15 mouse cellular contexts compared by ENCODE assay signal in the genomic region with DNA sequence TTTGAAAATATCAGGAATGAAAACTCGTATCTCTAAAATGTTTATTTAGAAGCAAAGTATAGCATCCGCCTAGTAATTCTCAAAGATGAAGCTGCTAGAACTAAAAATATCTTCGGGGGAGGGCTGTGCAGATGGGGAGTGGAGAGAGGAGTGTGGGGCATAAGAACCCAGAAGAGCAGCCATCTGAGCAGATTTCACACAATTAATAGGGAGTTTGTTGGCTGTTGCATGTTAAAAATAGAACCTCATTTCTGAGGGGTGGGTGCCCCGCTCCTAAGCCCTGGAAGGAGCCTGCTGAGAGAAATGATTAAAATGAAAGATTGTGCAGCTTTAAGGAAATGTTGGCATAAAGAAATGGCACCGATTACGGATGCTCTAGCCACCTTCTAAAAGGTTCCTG.
DNase-seq lines count a peak whose midpoint lies in the region; ATAC-seq and TF ChIP-seq lines count a peak whose summit lies in the region.
"Had no signal": no experiment of that assay in that cellular context is flagged by ENCODE, and none has a peak within 500 bp of the region (broad histone marks: within the 10 kb centered on the region; RNA-seq: fewer than 3 reads in every experiment).

No protein-coding gene starts in this region.

- DNase-seq in lung, postnatal 4 days: no peak
- peak; percentile 20 for DNase-seq in cerebellum, adult 8-10 months
- peak; percentile 59 for DNase-seq in forebrain, postnatal 0 days
- DNase-seq in right cerebral cortex, postnatal 10 days (ENCODE audit: low spot score in 2 of 2): peak; percentile 37 to 62
- DNase-seq in kidney, adult 9 months: no peak
- DNase-seq in kidney, postnatal 14 days: no peak
- DNase-seq: adrenal gland, postnatal 10 days; retina, postnatal 1 day had no signal

- no peaks in the 10 kb centered on the region for H3K9me3 ChIP-seq in lung, embryonic 15.5 days
- no peaks in the 10 kb centered on the region for H3K9me3 ChIP-seq in forebrain, postnatal 0 days (ENCODE audit: low read length)
- H3K9me3 ChIP-seq: hindbrain, embryonic 15.5 days; limb, embryonic 10.5 days had no signal

- H3K4me2 ChIP-seq in lung, embryonic 15.5 days: peak overlapping the region; percentile 22; the same call in 1 of the 2 replicates
- H3K4me2 ChIP-seq in forebrain, postnatal 0 days (ENCODE audit: low read depth): no peak overlapping the region; the same call in 1 of the 2 replicates
- H3K4me2 ChIP-seq: hindbrain, embryonic 15.5 days had no signal

- 0 out of 2 replicates have a peak, but pooled peaks cover 7% of the 10 kb centered on the region for H3K4me1 ChIP-seq in lung, embryonic 15.5 days
- no peaks in the 10 kb centered on the region; the same call in 1 of the 2 replicates for H3K4me1 ChIP-seq in forebrain, postnatal 0 days (ENCODE audit: insufficient read depth)
- H3K4me1 ChIP-seq: hindbrain, embryonic 15.5 days; limb, embryonic 10.5 days had no signal

- WGBS in lung, embryonic 15.5 days: 56% methylated on average over 6 of the region's 6 CpGs
- WGBS in forebrain, postnatal 0 days: 48% methylated on average over 6 of the region's 6 CpGs

- no peak for TF ChIP-seq CTCF in forebrain, postnatal 0 days (IDR thresholded peaks at IDR 0.05; ENCODE audit: low read depth)

- H3K27me3 ChIP-seq in lung, embryonic 15.5 days: no peaks in the 10 kb centered on the region
- no peaks in the 10 kb centered on the region for H3K27me3 ChIP-seq in forebrain, postnatal 0 days (ENCODE audit: insufficient read depth, low read length)
- H3K27me3 ChIP-seq: CH12.LX; hindbrain, embryonic 15.5 days had no signal

- H3K4me3 ChIP-seq in lung, embryonic 15.5 days: no peak overlapping the region
- H3K4me3 ChIP-seq in forebrain, postnatal 0 days (ENCODE audit: low read depth, low read length): no peak overlapping the region
- H3K4me3 ChIP-seq: erythroblast, embryonic 14.5 days; hindbrain, embryonic 15.5 days; limb, embryonic 10.5 days had no signal

- H3K36me3 ChIP-seq in lung, embryonic 15.5 days: no peaks in the 10 kb centered on the region
- H3K36me3 ChIP-seq in forebrain, postnatal 0 days (ENCODE audit: insufficient read depth): no peaks in the 10 kb centered on the region
- H3K36me3 ChIP-seq: hindbrain, embryonic 15.5 days; limb, embryonic 10.5 days had no signal

- 0 out of 2 replicates have a peak overlapping the region, but pooled peaks have one; percentile 39 for H3K27ac ChIP-seq in lung, embryonic 15.5 days
- 0 out of 2 replicates have a peak overlapping the region, but pooled peaks have one; percentile 9 for H3K27ac ChIP-seq in forebrain, postnatal 0 days (ENCODE audit: low read depth, low read length)
- H3K27ac ChIP-seq: hindbrain, embryonic 15.5 days; kidney, postnatal 0 days; limb, embryonic 10.5 days had no signal

- 0 out of 2 replicates have a peak, but pooled peaks have one; percentile 46 for ATAC-seq in lung, embryonic 15.5 days (ENCODE audit: borderline replicate concordance, extremely low read depth, low FRiP score, low TSS enrichment)
- ATAC-seq in forebrain, postnatal 0 days: peak; percentile 87
- ATAC-seq: Patski had no signal

- H3K9ac ChIP-seq in lung, embryonic 15.5 days: no peak overlapping the region
- H3K9ac ChIP-seq in forebrain, postnatal 0 days: no peak overlapping the region
- H3K9ac ChIP-seq: hindbrain, embryonic 15.5 days had no signal

Comparison
In these comparisons a context has a peak if more than half of its experiments do, and no peak if none do; other contexts are left out.
1. DNase-seq: peak in cerebellum, adult 8-10 months (single experiment), forebrain, postnatal 0 days (single experiment) and right cerebral cortex, postnatal 10 days (2 of 2); none in lung, postnatal 4 days (0 of 2), kidney, adult 9 months (single experiment) and kidney, postnatal 14 days (single experiment).